Mouse (Mus musculus): ENCODE results near the gene Casp2.
A peak's percentile ranks its signal among the peaks of the same experiment; 100 is the strongest.

The Casp2 gene

GRCm38 (mm10) chr6:42282865-42283528 lies 18.2 kb downstream of the Casp2 start:
- DNase-seq: no peak

- DNase-seq: no peak
Measured at GRCm38 (mm10) chr6:42286448-42286847, 21.7 kb downstream of the Casp2 start, which contains the start of gene Clcn1. Gene Clcn1, plus strand, starts transcription at chr6:42286685.

- DNase-seq: no peak
Measured at GRCm38 (mm10) chr6:42287562-42287961, 22.8 kb downstream of the Casp2 start.

DNA sequence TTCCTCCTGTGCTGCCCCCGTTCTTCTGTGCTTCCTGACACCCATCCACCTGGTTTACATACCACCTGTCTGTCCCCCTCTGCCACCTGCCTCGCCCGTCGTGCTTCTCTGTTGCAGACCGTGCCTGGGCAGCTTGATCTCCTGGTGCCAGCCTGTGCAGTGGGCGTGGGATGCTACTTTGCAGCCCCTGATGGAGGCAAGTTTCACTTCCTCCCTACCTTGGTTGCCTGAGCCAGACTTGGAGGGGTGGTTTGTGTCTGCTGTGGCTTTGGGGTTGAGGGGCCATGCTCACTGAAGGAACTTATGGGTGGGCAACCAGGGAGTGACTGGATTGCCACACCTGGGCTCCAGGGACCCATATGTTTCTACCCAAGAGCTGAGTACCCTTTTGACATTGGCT lies 28.5 kb downstream of the Casp2 start:
- DNase-seq: no peak

DNA sequence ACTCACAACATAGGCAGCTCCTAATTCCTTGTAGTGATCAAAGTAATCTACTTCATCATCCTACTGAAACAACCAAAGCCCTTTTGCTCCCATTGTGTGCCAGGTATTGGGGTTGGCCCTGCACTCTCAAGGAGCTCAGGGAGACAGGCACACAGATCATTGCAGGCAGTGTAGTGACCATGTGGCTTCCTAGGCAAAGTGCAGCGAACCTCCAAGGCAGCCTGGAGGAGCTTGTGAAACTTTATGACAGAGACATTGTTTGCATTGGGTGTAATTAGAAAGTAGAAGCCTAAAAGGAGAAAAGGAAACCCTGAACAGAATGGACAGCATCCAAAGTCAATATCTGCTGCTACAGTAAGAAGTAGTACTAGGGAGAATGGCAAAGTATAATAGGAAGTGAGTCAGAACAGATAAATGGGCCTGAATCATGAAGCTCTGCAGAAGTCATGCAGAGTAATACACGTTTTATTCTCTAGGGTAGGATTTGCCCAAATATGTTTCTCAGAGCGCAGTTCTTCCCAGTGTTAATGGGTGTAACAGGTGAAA lies 30.8 kb downstream of the Casp2 start:
- no peak for DNase-seq

GRCm38 (mm10) chr6:42299362-42299761 lies 34.6 kb downstream of the Casp2 start:
- no peak for DNase-seq

DNA sequence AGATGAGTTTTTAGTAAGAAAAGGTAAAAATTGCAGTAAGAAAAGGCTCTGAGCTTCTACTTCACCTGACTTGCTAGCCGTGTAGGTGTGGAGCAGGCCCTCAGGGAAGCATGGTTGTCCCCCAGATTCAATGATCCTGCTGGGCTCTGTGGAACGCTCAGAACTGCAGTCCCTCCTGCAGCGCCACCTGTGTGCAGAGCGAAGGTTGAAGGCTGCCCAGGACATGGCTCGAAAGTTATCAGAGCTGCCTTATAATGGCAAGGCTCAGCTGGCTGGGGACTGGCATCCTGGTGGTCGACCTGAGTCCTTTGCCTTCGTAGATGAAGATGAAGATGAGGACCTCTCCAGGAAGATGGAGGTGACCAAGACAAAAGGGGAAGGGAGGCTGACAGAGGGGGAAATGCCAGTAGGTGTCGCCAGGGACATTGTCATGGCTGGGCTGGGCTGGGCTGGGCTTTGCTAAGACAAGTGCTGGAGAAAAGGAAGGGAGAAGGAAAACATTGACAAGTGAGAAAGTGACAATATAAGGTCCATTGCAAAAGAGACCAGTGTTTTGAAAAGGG lies 45.1 kb downstream of the Casp2 start:
- DNase-seq: peak; percentile 49 to 55

- no peak for DNase-seq
Measured at GRCm38 (mm10) chr6:42310427-42311053, 45.8 kb downstream of the Casp2 start.

DNA sequence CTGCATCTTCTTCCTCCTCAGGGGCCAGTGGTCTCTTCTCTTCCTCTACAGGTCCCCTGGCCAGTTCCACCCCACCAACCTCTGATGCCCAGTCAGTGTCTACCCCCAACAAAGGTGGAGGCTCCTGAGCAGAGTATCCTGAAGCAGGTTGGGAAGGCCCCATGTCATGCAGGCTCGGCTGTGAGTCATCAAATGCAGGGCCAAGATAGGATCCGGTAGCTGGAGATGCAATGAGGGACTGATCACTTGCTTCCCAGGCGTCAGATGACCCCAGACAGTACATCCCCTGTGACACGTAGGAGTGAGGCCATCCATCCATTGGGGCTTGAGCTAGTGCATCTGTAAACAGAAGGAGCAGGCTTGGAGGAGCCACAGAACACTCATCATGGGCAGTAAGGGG lies 53.5 kb downstream of the Casp2 start:
- no peak for DNase-seq

GRCm38 (mm10) chr6:42323371-42324066 lies 58.7 kb downstream of the Casp2 start:
- DNase-seq: peak in 1 of 2 experiments; percentile 34

GRCm38 (mm10) chr6:42324067-42324481 lies 59.3 kb downstream of the Casp2 start:
- peak; percentile 61 for DNase-seq

DNA sequence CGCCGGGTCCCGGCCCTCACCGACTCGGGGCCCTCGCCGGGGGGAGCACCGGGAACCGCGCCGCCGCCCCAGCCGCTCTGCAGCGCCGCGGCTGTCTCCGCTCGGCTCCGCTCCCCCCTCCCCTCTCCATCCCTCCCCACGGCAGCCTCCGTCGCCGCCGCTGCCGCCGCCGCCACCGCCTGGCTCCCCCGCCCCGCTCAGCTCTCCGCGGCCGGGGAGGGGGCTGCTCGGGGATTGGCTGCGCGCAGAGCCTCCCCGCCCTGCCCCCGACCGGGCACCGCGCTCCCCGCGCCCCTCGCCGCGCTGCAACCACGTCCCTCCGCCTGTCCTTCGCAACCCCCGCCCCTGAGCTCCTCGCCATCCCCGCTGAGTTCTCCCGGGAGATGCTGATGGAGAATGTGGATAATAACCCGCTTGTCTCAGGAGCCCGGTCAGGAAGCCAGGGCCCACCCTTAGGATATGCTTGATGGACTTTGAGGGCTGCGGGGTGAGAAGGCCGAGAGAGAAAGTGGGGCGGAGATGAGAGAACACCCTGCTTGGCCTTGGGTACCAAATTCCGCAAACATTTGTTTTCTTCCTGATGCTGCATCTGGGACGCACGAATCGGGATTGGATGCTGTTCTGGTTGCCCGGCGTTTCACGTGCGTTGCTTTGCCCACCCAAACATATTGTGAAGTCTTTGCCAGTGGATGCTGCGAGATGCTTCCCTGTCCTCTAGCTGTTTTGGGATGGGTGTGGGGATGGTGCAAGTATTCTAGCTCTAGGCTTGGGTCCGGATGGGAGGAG lies 59.9 kb downstream of the Casp2 start, which contains the start of gene Fam131b:
Fam131b (minus strand) TSS at position 162 of the 786 bp plus-strand sequence.
- peak; percentile 78 to 88 for DNase-seq

DNA sequence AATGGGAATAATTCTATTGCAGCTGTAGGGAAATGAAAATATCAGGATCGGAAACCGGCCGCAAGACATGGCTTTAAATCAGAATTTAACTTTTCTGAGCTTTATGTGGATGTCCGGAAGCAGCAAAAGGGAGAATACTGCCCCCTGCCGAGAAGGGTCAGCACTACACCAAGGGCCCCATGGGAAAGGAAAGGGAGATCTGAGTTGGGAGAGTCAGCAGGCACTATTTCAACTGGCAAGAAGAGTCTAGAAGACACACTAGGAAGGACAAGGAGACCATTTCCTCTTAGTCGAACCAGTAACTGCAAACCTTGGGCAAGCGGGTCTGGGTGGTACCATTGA lies 60.5 kb downstream of the Casp2 start:
- peak; percentile 85 to 91 for DNase-seq

- no peak for DNase-seq
Measured at GRCm38 (mm10) chr6:42326509-42326908, 61.7 kb downstream of the Casp2 start.

- no peak for DNase-seq
Measured at GRCm38 (mm10) chr6:42328757-42329156, 64.0 kb downstream of the Casp2 start.

- DNase-seq: peak; percentile 50 to 51
Measured at GRCm38 (mm10) chr6:42330216-42330615, 65.4 kb downstream of the Casp2 start.

GRCm38 (mm10) chr6:42330946-42331345 lies 66.2 kb downstream of the Casp2 start:
- DNase-seq: no peak

All from cerebellum, postnatal 36 days (tissue).